ENCODE assay signal across 19 mouse cellular contexts in genomic region chr7:136845321-136845720, GRCm38 (mm10). TPM values are rescaled to one million over a fixed set of nuclear protein-coding genes. Genes with fewer than 3 reads are reported as not detected.
DNase-seq lines count a peak whose midpoint lies in the region; ATAC-seq and TF ChIP-seq lines count a peak whose summit lies in the region.
"Had no signal": no experiment of that assay in that cellular context is flagged by ENCODE, and none has a peak within 500 bp of the region (broad histone marks: within the 10 kb centered on the region; RNA-seq: fewer than 3 reads in every experiment).

No protein-coding gene starts in this region.

- H3K27me3 ChIP-seq in hindbrain, embryonic 14.5 days (ENCODE audit: control insufficient read depth, insufficient read depth, low read length) = no peaks in the 10 kb centered on the region
- H3K27me3 ChIP-seq in hindbrain, embryonic 11.5 days (ENCODE audit: control insufficient read depth, insufficient read depth, low read length) = no peaks in the 10 kb centered on the region
- H3K27me3 ChIP-seq: midbrain, embryonic 15.5 days had no signal

- WGBS in hindbrain, embryonic 14.5 days = 30% methylated on average over 9 of the region's 9 CpGs
- 46% methylated on average over 9 of the region's 9 CpGs for WGBS in hindbrain, embryonic 11.5 days

- no peak overlapping the region for H3K4me3 ChIP-seq in gastrocnemius, adult 2 months
- no peak overlapping the region for H3K4me3 ChIP-seq in hindbrain, embryonic 14.5 days (replicated peaks; ENCODE audit: low read length)
- H3K4me3 ChIP-seq in hindbrain, embryonic 11.5 days (ENCODE audit: low read depth, low read length) = no peak overlapping the region
- H3K4me3 ChIP-seq: layer of hippocampus, adult 2 months; megakaryocyte, embryonic 14.5 days; midbrain, embryonic 15.5 days had no signal

- DNase-seq in gastrocnemius, adult 2 months = no peak
- DNase-seq in gastrocnemius, adult 8-10 months (ENCODE audit: low spot score in 2 of 2) = no peak
- DNase-seq in hindbrain, embryonic 14.5 days (ENCODE audit: low spot score) = no peak
- DNase-seq in hindbrain, embryonic 11.5 days (ENCODE audit: low spot score) = no peak
- DNase-seq in retina, postnatal 1 day = peak; percentile 60
- no peak for DNase-seq in retina, embryonic 14.5 days (ENCODE audit: low spot score)
- DNase-seq in forelimb bud, embryonic 11.5 days (ENCODE audit: low read depth, low spot score) = peak; percentile 50
- no peak for DNase-seq in adrenal gland, postnatal 10 days
- DNase-seq: cerebellum, adult 8-10 months; heart, postnatal 10 days; kidney, adult 2 months; kidney, postnatal 14 days; layer of hippocampus, postnatal 36 days; liver, postnatal 0 days; thymus, postnatal 14 days had no signal

- H3K9me3 ChIP-seq in hindbrain, embryonic 14.5 days (ENCODE audit: control insufficient read depth, low read length) = no peaks in the 10 kb centered on the region
- H3K9me3 ChIP-seq in hindbrain, embryonic 11.5 days (ENCODE audit: control insufficient read depth, low read length) = no peaks in the 10 kb centered on the region
- H3K9me3 ChIP-seq: midbrain, embryonic 15.5 days had no signal

- no peak for TF ChIP-seq CTCF in gastrocnemius, adult 2 months (IDR thresholded peaks at IDR 0.05)

- H3K4me2 ChIP-seq in hindbrain, embryonic 14.5 days (replicated peaks) = no peak overlapping the region
- H3K4me2 ChIP-seq in hindbrain, embryonic 11.5 days (replicated peaks; ENCODE audit: low read depth, low read length) = no peak overlapping the region
- H3K4me2 ChIP-seq: midbrain, embryonic 15.5 days had no signal

- no peak for ATAC-seq in hindbrain, embryonic 14.5 days (ENCODE audit: low FRiP score)
- no peak for ATAC-seq in hindbrain, embryonic 11.5 days (ENCODE audit: low FRiP score)
- ATAC-seq: inflammation-experienced regulatory T-cells, adult 6 months; liver, postnatal 0 days; midbrain, embryonic 15.5 days had no signal

- no peaks in the 10 kb centered on the region for H3K36me3 ChIP-seq in hindbrain, embryonic 14.5 days (replicated peaks; ENCODE audit: control insufficient read depth, insufficient read depth)
- no peaks in the 10 kb centered on the region for H3K36me3 ChIP-seq in hindbrain, embryonic 11.5 days (ENCODE audit: control insufficient read depth, insufficient read depth, low read length)
- H3K36me3 ChIP-seq: midbrain, embryonic 15.5 days had no signal

- intact Hi-C loops in gastrocnemius, adult 2 months (cut with DNase I) = loop anchor here (10.0 kb wide), 1 partner anchor 351 kb away; no protein-coding TSS in a partner anchor

- H3K27ac ChIP-seq in gastrocnemius, adult 2 months = peak overlapping the region; percentile 48
- H3K27ac ChIP-seq in hindbrain, embryonic 14.5 days = peak overlapping the region; percentile 12; the same call in 1 of the 2 replicates
- no peak overlapping the region for H3K27ac ChIP-seq in hindbrain, embryonic 11.5 days (ENCODE audit: low read depth, low read length)
- H3K27ac ChIP-seq: layer of hippocampus, adult 2 months; midbrain, embryonic 15.5 days had no signal

- no peak overlapping the region for H3K9ac ChIP-seq in hindbrain, embryonic 14.5 days
- no peak overlapping the region for H3K9ac ChIP-seq in hindbrain, embryonic 11.5 days (ENCODE audit: low read depth, low read length)
- H3K9ac ChIP-seq: liver, postnatal 0 days; midbrain, embryonic 15.5 days had no signal

- peaks cover 25% of the 10 kb centered on the region for H3K4me1 ChIP-seq in hindbrain, embryonic 14.5 days (replicated peaks; ENCODE audit: control insufficient read depth, insufficient read depth, low read length)
- peaks cover 13% of the 10 kb centered on the region for H3K4me1 ChIP-seq in hindbrain, embryonic 11.5 days (replicated peaks; ENCODE audit: control insufficient read depth, insufficient read depth, low read length)
- H3K4me1 ChIP-seq: megakaryocyte, embryonic 14.5 days had no signal

RNA-seq across cellular contexts. Expression of gene Mgmt, which starts 49.1 kb away (rescaled TPM):
- total RNA-seq in gastrocnemius, adult 2 months (2021) = 1 to 10 TPM; 2.4 TPM
- 1 to 10 TPM; 2.9 to 4.1 (median 3.6) TPM for total RNA-seq in gastrocnemius, adult 8-10 months (2022)
- polyA plus RNA-seq in hindbrain, embryonic 14.5 days (2014; fragmentation: Nextera tagmentation; extraction: Ambion mirVana) = 1.5 and 1.8 TPM in 2 replicates
- polyA plus RNA-seq in hindbrain, embryonic 11.5 days (2014; fragmentation: Nextera tagmentation; extraction: Ambion mirVana) = 3.9 and 4.0 TPM in 2 replicates
- total RNA-seq in adrenal gland, postnatal 10 days (2021) = 1 to 10 TPM; 8.0 to 9.0 TPM

Comparison
In these comparisons a context has a peak if more than half of its experiments do, and no peak if none do; other contexts are left out.
1. DNase-seq: peak in retina, postnatal 1 day (single experiment) and forelimb bud, embryonic 11.5 days (single experiment); none in gastrocnemius, adult 2 months (single experiment), gastrocnemius, adult 8-10 months (0 of 2), hindbrain, embryonic 14.5 days (single experiment), hindbrain, embryonic 11.5 days (single experiment), retina, embryonic 14.5 days (single experiment) and adrenal gland, postnatal 10 days (single experiment).